Comparison of ENCODE assay signal across 8 mouse cellular contexts in the genomic region with DNA sequence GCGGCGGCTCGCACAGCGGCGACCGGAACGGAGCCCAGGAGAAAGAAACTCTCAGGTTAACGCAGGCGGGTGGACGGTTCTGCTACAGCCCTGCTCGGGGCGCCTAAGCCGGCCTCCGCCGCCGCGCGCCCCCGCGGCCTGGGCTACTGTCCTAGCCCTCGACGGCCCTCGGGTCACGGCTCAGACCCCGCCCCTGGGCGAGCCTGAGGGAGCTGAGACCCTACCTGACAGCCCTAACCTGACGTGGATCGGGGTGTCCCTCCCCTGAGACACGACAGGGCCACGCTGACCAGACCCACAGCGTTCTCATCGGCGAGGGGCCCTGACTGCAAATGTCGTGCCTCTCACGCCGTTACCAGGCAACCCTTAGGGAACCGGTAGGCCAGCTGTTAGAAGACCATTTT. TPM values are rescaled to one million over a fixed set of nuclear protein-coding genes. Genes with fewer than 3 reads are reported as not detected.
DNase-seq lines count a peak whose midpoint lies in the region; ATAC-seq and TF ChIP-seq lines count a peak whose summit lies in the region.

No protein-coding gene starts in this region.

- peak overlapping the region; percentile 59 for H3K4me2 ChIP-seq in embryonic facial prominence, embryonic 12.5 days (replicated peaks)
- peak overlapping the region; percentile 78 for H3K4me2 ChIP-seq in heart, embryonic 11.5 days
- H3K4me2 ChIP-seq in neural tube, embryonic 15.5 days: peak overlapping the region; percentile 74

- TF ChIP-seq POLR2A in lung, adult 2 months (IDR thresholded peaks at IDR 0.05; ENCODE audit: borderline replicate concordance, extremely low read depth, low read depth, low read length): peak; percentile 46; the same call in 1 of the 2 replicates

- DNase-seq in adipocyte (ENCODE audit: low spot score): peak; percentile 49
- peak; percentile 38 to 76 for DNase-seq in kidney, postnatal 25 days
- DNase-seq in lung, adult 2 months: peak; percentile 60
- no peak for DNase-seq in thymus, postnatal 0 days (ENCODE audit: low spot score)

- ATAC-seq in embryonic facial prominence, embryonic 12.5 days (ENCODE audit: insufficient number of reproducible peaks, insufficient read depth, low FRiP score, low TSS enrichment): peak; percentile 85
- ATAC-seq in heart, embryonic 11.5 days (replicated peaks; ENCODE audit: insufficient number of reproducible peaks, low FRiP score, low TSS enrichment): peak; percentile 79
- peak; percentile 75 for ATAC-seq in neural tube, embryonic 15.5 days (ENCODE audit: low FRiP score)

- peak overlapping the region; percentile 99 for H3K27ac ChIP-seq in embryonic facial prominence, embryonic 12.5 days
- H3K27ac ChIP-seq in heart, embryonic 11.5 days (ENCODE audit: low read depth, low read length): peak overlapping the region; percentile 92
- peak overlapping the region; percentile 100 for H3K27ac ChIP-seq in neural tube, embryonic 15.5 days (replicated peaks)

- H3K4me3 ChIP-seq in E14TG2a.4 (replicated peaks; ENCODE audit: low read length): peak overlapping the region; percentile 98
- peak overlapping the region; percentile 66 for H3K4me3 ChIP-seq in embryonic facial prominence, embryonic 12.5 days
- H3K4me3 ChIP-seq in heart, embryonic 11.5 days (ENCODE audit: low read depth, low read length): peak overlapping the region; percentile 90
- peak overlapping the region; percentile 99 for H3K4me3 ChIP-seq in lung, adult 2 months (replicated peaks; ENCODE audit: extremely low read depth, low read depth, low read length)
- peak overlapping the region; percentile 94 for H3K4me3 ChIP-seq in neural tube, embryonic 15.5 days (replicated peaks)

- H3K4me1 ChIP-seq in E14TG2a.4 (replicated peaks; ENCODE audit: low read depth, low read length): peaks cover 23% of the 10 kb centered on the region
- H3K4me1 ChIP-seq in embryonic facial prominence, embryonic 12.5 days: peaks cover 11% of the 10 kb centered on the region
- peaks cover 5% of the 10 kb centered on the region for H3K4me1 ChIP-seq in heart, embryonic 11.5 days (ENCODE audit: control insufficient read depth, insufficient read depth, low read length)
- peaks cover 4% of the 10 kb centered on the region for H3K4me1 ChIP-seq in lung, adult 2 months (ENCODE audit: control insufficient read depth, insufficient read depth, low read length)
- H3K4me1 ChIP-seq in neural tube, embryonic 15.5 days: peaks cover 11% of the 10 kb centered on the region

- H3K27me3 ChIP-seq in E14TG2a.4 (ENCODE audit: insufficient read depth, low read length): no peaks in the 10 kb centered on the region
- no peaks in the 10 kb centered on the region for H3K27me3 ChIP-seq in embryonic facial prominence, embryonic 12.5 days
- no peaks in the 10 kb centered on the region for H3K27me3 ChIP-seq in heart, embryonic 11.5 days (ENCODE audit: control insufficient read depth, insufficient read depth, low read length)
- no peaks in the 10 kb centered on the region for H3K27me3 ChIP-seq in neural tube, embryonic 15.5 days (replicated peaks)

- peak overlapping the region; percentile 85 for H3K9ac ChIP-seq in embryonic facial prominence, embryonic 12.5 days
- peak overlapping the region; percentile 79 for H3K9ac ChIP-seq in heart, embryonic 11.5 days (ENCODE audit: low read depth, low read length)
- peak overlapping the region; percentile 99 for H3K9ac ChIP-seq in neural tube, embryonic 15.5 days (replicated peaks)

- WGBS in embryonic facial prominence, embryonic 12.5 days: under 1% methylated on average over 37 of the region's 37 CpGs
- WGBS in heart, embryonic 11.5 days (ENCODE audit: insufficient replicate concordance): under 1% methylated on average over 36 of the region's 37 CpGs
- 0% methylated on average over 37 of the region's 37 CpGs for WGBS in lung, adult 2 months
- under 1% methylated on average over 37 of the region's 37 CpGs for WGBS in neural tube, embryonic 15.5 days

- no peak for TF ChIP-seq CTCF in E14TG2a.4 (conservative IDR thresholded peaks at IDR 0.05; ENCODE audit: low read length)
- no peak for TF ChIP-seq CTCF in lung, adult 2 months (IDR thresholded peaks at IDR 0.05; ENCODE audit: insufficient read depth, low read length)

- H3K9me3 ChIP-seq in E14TG2a.4 (ENCODE audit: low read length): no peaks in the 10 kb centered on the region
- H3K9me3 ChIP-seq in embryonic facial prominence, embryonic 12.5 days: no peaks in the 10 kb centered on the region
- H3K9me3 ChIP-seq in heart, embryonic 11.5 days (replicated peaks; ENCODE audit: control insufficient read depth, low read length): no peaks in the 10 kb centered on the region
- no peaks in the 10 kb centered on the region for H3K9me3 ChIP-seq in neural tube, embryonic 15.5 days (replicated peaks)

- no peaks in the 10 kb centered on the region; the same call in 1 of the 2 replicates for H3K36me3 ChIP-seq in E14TG2a.4 (ENCODE audit: insufficient read depth, low read length)
- no peaks in the 10 kb centered on the region for H3K36me3 ChIP-seq in embryonic facial prominence, embryonic 12.5 days
- H3K36me3 ChIP-seq in heart, embryonic 11.5 days (ENCODE audit: control insufficient read depth, insufficient read depth, low read length): no peaks in the 10 kb centered on the region
- H3K36me3 ChIP-seq in neural tube, embryonic 15.5 days: no peaks in the 10 kb centered on the region

RNA-seq across cellular contexts. Expression of a gene that starts 0.4 kb away (rescaled TPM):
- 34.3 and 36.5 TPM in 2 replicates for polyA plus RNA-seq in embryonic facial prominence, embryonic 12.5 days (2016; fragmentation: Nextera tagmentation; extraction: Ambion mirVana)
- polyA plus RNA-seq in heart, embryonic 11.5 days (2014; fragmentation: Nextera tagmentation; extraction: Ambion mirVana): 24.9 and 27.7 TPM in 2 replicates
- 5.5 and 7.3 TPM in 2 replicates for polyA plus RNA-seq in lung, adult 2 months (2012; rRNA removed)
- 36.3 and 38.9 TPM in 2 replicates for polyA plus RNA-seq in neural tube, embryonic 15.5 days (2015; fragmentation: Nextera tagmentation; extraction: Ambion mirVana)
- 19.7 and 20.3 TPM in 2 replicates for polyA plus RNA-seq in thymus, postnatal 0 days (2015; fragmentation: Nextera tagmentation; extraction: Ambion mirVana)
